Mouse (Mus musculus) right cerebral cortex, postnatal 10 days (tissue): ENCODE results near the gene Bbc3.

ENCODE experiments used
- DNase-seq, 2 experiments: peaks; one replicate each; pipeline ENCODE4 v3.0.0; 2021; ENCODE audit warnings: low spot score in 2 of 2

Gene Bbc3

DNA sequence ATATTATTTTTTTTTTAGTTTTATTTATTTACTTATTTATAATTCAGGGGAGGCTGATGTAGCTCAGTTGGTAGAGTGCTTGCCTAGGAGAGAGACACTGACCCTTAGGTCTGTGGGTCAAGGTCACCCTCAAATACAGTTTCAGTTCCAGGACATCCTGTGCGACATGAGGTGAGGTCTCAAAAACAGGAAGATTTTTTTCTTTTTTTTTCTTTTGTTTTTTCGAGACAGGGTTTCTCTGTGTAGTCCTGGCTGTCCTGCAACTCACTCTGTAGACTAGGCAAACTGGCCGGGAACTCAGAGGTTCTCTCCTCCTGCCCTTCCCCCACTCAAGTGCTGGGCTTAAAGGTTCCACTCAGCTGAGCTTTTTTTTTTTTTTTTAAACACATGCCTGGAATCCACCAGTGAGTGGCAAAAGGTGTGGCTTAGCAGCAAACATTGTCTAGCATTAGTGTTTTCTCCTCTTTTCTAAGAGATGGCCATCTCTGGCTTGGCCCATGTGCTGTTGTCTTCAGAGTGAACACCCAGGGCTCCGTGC is 7.1 kb downstream of the Bbc3 start:
- no peak for DNase-seq

DNA sequence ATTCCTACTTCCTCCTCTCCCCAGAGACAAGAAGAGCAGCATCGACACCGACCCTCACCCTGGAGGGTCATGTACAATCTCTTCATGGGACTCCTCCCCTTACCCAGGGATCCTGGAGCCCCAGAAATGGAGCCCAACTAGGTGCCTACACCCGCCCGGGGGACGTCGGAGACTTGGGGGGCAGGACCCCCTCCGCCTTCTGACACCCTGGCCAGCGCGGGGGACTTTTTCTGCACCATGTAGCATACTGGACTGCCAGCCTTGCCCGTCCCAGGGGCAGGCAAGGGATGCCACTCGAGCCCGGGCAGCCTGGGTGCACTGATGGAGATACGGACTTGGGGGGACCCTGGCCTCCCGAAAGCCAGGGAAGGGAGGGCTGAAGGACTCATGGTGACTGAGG is 8.9 kb downstream of the Bbc3 start:
- DNase-seq, result no peak

GRCm38 (mm10) chr7:16319216-16319615 is 11.0 kb downstream of the Bbc3 start:
- DNase-seq, result no peak

DNA sequence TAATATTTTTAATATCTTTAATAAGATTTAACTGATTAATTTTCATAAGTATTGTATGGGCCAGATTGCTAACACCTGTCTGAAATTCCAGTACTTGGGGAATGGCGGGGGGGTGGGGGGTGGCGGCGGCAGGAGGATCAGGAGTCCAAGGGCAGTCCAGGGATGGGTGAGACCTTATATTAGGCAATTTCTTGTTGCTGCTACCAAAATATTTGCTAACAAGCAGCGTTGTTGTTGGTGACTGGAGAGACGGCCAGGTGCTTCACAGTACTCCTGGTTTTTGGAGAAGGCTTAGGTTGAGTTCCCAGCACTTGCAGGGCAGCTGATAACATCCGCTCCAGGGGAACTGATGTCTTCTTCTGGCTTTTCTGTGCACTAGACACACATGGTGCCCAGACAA is 12.3 kb downstream of the Bbc3 start:
- no peak for DNase-seq

- no peak for DNase-seq
Observed at GRCm38 (mm10) chr7:16324661-16325060, 16.5 kb downstream of the Bbc3 start.

GRCm38 (mm10) chr7:16325920-16326606 is 17.9 kb downstream of the Bbc3 start:
- peak; percentile 48 to 54 for DNase-seq

DNA sequence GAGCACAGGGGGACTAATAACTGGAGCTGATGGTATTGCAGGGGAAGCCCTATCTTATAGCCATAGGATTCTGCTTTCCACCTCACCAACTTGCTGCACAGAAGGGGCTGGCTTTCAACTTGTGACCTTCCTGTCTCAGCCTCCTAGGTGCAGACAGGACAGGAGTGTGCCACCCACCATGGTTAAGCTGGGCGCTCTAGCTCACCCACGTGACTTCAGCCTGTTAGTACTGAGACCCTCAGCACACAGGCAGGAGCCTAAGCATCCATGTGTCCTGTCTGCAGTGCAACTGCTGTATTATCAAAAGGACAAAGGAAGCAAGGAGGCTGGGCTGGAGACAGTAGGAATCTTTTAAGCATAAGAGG is 18.4 kb downstream of the Bbc3 start:
- DNase-seq, result no peak

GRCm38 (mm10) chr7:16329146-16329545 is 21.0 kb downstream of the Bbc3 start:
- no peak for DNase-seq

DNA sequence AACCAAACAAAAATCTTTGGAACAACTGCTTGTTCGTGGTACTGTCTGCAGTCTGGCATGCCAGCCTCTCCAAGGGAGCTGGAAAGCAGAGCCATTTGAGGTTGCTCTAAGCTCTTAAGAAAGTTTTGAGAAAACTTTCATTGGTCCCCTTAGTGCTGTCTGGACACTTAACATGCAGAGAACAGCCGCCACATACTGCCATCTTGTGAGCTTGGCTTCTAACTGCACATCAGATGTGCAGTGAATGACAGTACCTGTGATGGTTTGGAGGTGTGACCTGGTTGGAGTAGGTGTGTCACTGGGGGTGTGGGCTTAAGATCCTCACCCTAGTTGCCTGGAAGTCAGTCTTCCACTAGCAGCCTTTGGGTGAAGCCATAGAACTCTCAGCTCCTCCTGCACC is 29.5 kb downstream of the Bbc3 start:
- DNase-seq, result no peak

DNA sequence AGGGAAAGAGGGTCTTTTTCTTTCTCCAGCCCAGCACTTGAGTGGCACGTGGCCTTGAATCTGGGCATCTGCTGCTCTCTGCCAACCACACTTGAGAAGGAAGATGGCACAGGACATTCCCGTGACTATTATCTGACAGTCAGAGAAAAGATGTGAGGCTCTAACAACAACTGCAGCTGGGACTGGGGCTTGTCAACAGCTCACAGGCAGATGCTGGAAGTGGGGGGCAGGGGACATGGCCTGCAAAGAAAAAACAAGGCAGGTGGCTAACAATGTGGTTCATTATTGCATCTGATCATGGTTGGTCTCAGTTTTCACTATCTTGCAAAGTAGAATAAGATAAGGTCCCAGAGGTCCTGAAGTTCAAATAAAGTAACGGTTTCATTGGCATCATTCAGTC is 36.4 kb downstream of the Bbc3 start:
- DNase-seq, result no peak

GRCm38 (mm10) chr7:16345297-16345696 is 37.1 kb downstream of the Bbc3 start:
- DNase-seq, result no peak

DNA sequence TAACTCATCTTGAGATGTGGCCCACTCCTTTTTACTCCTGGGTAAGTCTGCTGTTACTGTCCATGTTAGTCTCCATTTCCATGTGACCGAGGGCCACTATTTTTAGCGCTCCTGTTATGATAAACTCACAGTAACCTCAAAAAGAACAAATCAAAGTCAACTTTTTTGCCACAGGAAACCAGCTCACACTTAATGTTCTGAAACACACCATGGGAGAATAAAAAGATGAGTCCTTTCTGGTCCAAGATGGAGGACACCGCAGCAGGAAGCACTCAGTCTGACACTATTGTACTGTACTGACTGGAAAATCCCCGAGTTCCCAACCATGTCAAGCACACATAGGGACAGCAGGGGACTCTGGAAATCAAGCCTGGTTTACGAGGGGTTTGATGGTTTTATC is 41.8 kb downstream of the Bbc3 start:
- DNase-seq, result no peak

DNA sequence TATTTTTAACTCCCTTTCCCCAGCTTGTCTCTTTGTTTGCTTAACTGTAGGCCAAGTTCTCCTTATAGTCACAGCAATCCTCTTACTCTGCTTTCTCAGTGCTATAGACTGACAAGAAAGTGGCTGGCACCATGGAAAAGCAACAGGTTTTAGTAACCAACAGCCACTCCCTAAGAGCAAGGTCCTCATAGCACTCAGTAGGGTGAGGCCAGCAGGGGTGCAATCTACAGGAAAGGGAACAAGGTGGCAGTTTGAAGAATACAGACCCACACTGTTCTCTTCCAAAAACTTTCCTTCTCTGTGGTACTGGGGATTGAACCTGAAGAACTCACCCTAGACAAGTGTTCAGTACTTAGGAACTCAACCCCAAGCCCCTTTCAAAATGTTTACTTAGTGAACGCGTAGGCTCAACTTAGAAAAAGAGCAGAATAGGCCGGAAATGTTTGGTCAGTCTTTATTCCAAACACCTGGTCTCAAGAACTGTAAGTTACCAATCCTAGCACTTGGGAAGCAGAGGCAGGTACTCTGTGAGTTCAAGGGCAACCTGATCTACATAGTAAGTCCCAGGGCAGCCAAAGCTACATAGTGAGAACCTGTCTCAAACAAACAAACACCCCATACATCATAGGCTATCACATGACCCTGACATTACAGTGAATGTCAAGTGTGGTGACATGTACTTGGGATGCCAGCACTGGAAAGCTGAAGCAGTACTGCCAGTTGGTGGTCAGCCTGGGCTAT is 47.8 kb downstream of the Bbc3 start:
- DNase-seq, result no peak

- DNase-seq, result no peak
Observed at GRCm38 (mm10) chr7:16357602-16358001, 49.4 kb downstream of the Bbc3 start.

DNA sequence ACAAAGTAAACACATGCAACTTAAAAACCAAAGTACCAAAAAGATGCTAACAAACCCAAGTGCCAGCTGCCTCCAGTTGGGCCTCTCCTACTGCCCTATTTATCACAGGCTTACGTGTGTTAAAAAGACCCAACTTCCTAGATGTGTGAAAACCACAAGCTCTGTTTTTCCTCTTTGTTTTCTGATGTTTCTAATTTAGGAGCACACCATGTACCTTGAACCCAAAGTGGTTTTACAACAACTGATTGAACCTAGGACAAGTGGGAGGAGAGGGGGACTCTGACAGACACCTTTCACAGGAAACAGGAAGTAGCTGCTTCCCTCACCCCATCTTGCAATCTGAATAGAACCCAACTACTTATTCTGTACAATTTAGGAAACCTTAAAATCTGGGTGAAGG is 56.1 kb downstream of the Bbc3 start:
- no peak for DNase-seq

DNA sequence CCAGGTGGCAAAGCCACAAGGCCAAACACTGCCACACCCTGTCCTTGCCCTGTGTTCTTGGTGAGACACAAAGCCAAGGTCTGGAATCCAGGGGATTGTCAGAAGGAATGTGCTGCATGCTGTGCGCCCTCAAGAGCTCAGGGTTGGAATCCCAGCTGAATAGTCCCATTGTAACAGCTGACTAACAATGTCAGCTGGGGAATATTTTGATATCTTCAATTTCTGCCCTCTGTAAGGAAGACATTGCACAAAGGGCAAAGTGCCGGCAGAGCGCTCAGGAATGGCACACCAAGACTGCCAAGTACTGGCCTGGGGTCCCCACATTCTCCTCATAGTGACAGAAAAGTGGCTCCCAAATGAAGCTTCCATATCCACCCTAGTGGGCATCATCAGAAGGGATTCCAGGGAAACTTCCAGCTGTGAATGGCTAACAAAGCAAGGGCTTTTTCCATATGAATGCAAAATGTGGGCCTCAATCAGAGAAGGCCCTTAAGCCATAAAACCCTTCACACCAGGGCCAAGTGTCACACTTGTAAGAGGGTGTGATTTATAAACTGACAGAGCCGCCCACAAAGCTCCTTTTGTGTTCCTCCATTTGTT is 56.8 kb downstream of the Bbc3 start:
- DNase-seq, result no peak

DNA sequence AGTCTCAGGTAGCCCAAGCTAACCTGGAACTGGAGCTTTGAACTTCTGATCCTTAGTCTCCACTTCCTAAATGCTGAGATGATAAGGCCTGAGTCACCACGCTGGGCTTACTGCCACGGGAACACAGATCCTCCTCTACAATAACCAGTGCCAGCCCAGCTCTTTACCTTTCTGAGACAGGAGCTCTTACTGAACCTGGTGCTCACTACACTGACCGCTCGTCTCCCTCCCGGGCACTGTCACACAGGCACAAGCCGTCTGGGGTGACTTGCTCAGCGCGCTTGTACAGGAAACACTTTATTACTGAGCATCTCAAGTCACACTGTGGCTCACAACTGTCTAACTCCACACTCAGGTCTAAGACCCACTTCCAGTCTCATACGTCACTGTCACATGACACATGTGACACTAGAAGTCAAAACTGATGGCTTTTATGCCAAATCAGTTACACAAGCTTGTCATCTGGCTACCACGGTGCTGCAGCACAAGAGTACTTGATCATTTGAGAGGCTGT is 58.0 kb downstream of the Bbc3 start:
- DNase-seq, result no peak

GRCm38 (mm10) chr7:16366669-16367068 is 58.5 kb downstream of the Bbc3 start:
- no peak for DNase-seq
